Mouse (Mus musculus): ENCODE measurements around the gene Tril.

- TF ChIP-seq POLR2A (IDR thresholded peaks at IDR 0.05; ENCODE audit: insufficient read depth, low read depth, low read length) (no peak), CTCF (IDR thresholded peaks at IDR 0.05; ENCODE audit: insufficient read depth, low read depth, low read length) (no peak)
Observed at GRCm38 (mm10) chr6:53807185-53807584, 13.4 kb downstream of the Tril start.

All from olfactory bulb, adult 2 months (tissue).